Mouse (Mus musculus) retina, embryonic 14.5 days (tissue): Measurements from ENCODE around the gene Timm8b.
"Not testable (repeated sequence)": the region's sequence is repeated elsewhere in the genome, so short reads cannot be mapped to it uniquely, and the experiment has no call there.

Source experiments
- DNase-seq: peaks from one replicate; pipeline ENCODE4 v3.0.0-alpha.2; 2015; ENCODE audit warnings: low spot score

The Timm8b gene

GRCm38 (mm10) chr9:50602055-50602845, 1.5 kb upstream of the Timm8b start:
- DNase-seq = no peak

GRCm38 (mm10) chr9:50603998-50604324, 251 bp downstream of the Timm8b start:
- DNase-seq = no peak

- DNase-seq = no peak
Measured at GRCm38 (mm10) chr9:50604338-50604737, 628 bp downstream of the Timm8b start.

GRCm38 (mm10) chr9:50612115-50612514, 8.4 kb downstream of the Timm8b start:
- no peak for DNase-seq

- DNase-seq = no peak
Measured at GRCm38 (mm10) chr9:50616161-50616560, 12.5 kb downstream of the Timm8b start.

GRCm38 (mm10) chr9:50616766-50617603, 13.3 kb downstream of the Timm8b start, which contains the start of the genes Pih1d2 and Nkapd1:
Pih1d2 (plus strand) TSS chr9:50617321.
Nkapd1 (minus strand) TSS chr9:50617464.
- DNase-seq = peak; percentile 95

- no peak for DNase-seq
Measured at GRCm38 (mm10) chr9:50617794-50618330, 14.2 kb downstream of the Timm8b start.

GRCm38 (mm10) chr9:50630903-50631302, 27.2 kb downstream of the Timm8b start:
- DNase-seq = not testable (repeated sequence)

- no peak for DNase-seq
Measured at GRCm38 (mm10) chr9:50632016-50632688, 28.4 kb downstream of the Timm8b start.

- DNase-seq = peak; percentile 34
Measured at GRCm38 (mm10) chr9:50633059-50633458, 29.3 kb downstream of the Timm8b start.

GRCm38 (mm10) chr9:50634270-50634669, 30.6 kb downstream of the Timm8b start:
- DNase-seq = no peak

- DNase-seq = no peak
Measured at GRCm38 (mm10) chr9:50646826-50647370, 43.2 kb downstream of the Timm8b start.

- DNase-seq = no peak
Measured at GRCm38 (mm10) chr9:50650503-50650902, 46.8 kb downstream of the Timm8b start.
